Mouse (Mus musculus): ENCODE data around the gene Ptprs.

Gene Ptprs

DNA sequence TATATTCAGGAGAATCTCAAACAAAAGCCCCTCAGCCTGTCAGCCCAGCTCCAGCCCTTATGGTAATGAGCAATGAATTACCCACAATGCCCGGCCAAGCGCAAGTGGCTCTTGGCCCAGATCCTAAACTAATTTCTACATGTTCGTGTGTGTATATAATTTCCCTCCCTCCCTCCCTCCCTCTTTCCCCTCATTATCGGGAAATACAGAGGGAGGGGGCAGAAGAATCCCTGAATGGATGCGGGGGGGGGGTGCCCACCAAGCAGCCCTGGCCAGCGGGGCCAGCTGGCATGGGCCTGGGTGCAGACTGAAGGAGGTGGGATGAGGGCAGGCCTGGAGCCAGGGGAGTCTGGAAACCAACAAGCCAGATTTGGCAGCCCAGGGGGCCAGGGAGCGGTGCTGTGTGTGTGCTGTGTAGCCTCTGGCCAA is 8.8 kb downstream of the Ptprs start:
- DNase-seq (ENCODE audit: low read depth) = peak; percentile 72

GRCm38 (mm10) chr17:56466747-56467146 is 9.5 kb downstream of the Ptprs start:
- DNase-seq (ENCODE audit: low read depth) = no peak

DNA sequence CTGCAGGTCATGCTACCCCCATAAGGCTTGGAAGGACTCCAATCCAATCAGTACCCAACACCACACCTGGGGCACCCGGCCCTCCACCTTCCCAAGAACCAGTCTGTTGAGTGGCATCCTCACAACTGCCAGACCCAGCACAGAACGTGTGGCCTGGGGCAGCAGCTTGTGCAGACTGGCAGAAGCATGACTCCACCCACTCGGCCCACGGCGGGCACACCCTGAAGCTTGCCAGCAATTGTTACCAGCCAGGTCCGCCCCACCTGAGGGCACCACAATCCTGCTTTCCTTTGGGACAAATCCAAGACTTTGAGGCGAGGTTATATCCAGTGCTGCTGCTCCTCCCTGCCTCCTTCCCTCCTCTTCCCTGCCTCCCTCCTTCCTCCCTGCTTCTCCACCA is 11.5 kb downstream of the Ptprs start:
- no peak for DNase-seq (ENCODE audit: low read depth)

- no peak for DNase-seq (ENCODE audit: low read depth)
These were observed 11.9 kb downstream of the Ptprs start for GRCm38 (mm10) chr17:56464345-56464744.

GRCm38 (mm10) chr17:56463500-56463899 is 12.8 kb downstream of the Ptprs start:
- DNase-seq (ENCODE audit: low read depth) = no peak

DNA sequence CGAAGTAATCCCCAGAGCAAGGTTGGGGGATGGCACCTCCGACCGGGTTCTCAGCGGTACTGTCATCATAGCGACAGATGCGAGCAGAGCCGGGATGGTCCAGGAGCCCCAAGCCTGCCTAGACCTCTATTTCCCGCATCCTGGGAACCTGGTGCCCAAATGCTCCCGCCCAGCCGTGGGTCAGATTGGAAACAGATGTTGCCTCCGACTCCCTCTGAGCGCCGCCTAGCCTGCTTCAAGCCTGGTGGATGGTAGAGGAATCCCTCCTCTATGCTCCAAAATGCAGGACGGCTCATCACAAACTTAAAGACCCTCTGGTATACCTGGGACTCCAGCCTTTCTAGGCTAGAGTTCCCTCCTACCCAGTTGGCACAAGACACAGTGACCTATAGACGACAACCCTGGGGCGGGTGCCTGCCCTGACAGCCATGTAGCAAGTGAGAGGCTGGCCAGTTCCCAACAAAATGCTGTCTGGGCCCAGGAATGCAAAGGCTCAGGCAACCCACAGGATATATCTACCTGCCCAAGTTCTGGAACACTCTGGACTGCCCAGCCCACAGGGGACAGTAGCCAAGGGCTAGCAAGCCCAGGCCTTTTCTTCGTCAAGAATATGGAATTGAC is 13.3 kb downstream of the Ptprs start:
- DNase-seq (ENCODE audit: low read depth) = peak; percentile 82

DNA sequence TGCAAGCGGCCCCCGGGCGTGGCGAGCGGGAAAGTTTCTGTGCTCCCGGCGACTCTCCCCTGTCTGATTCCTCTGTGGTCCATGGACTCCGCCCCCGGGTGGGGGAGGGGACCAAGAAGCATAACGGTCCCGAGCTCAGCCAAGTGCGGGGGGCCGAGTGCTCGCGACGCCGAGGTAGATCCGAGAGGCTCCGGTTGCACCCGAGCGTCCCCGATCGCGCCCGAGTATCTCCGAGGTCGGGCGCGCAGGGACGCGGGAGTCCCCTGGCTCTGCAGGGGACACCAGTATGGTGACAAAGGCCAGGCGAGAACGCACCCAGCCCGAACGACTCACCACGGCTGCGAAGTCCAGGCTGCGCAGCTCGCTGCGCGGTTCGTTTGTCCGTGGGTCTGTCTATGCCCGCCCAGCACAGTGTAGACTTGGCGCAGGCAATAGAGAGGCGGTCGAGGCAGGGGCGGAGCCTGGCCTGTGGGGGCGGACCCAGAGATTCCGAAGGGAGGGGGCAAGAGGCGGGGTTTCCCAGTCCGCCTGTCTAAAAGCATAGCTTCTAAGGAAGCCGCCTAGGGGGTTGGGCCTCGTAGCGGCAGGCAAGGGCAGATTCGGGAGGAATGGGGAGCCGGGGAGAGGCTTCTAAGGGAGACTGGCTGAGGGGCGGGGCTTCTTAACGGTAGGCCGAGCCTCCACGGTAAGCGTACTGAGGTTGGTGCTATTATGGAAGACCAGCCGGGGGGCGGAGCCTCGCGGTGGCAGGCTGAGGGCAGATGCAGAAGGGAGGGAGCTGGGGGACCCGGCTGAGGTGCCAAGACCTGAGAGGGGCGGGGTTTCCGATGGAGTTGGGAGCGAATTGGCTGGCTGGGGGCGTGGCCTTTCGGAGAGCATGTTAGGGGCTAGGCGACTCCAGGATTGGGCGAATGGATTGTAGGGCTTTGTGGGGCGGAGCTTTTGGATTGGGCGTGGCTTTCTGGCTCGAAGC is 14.2 kb downstream of the Ptprs start:
- peak; percentile 99 for DNase-seq (ENCODE audit: low read depth)

DNA sequence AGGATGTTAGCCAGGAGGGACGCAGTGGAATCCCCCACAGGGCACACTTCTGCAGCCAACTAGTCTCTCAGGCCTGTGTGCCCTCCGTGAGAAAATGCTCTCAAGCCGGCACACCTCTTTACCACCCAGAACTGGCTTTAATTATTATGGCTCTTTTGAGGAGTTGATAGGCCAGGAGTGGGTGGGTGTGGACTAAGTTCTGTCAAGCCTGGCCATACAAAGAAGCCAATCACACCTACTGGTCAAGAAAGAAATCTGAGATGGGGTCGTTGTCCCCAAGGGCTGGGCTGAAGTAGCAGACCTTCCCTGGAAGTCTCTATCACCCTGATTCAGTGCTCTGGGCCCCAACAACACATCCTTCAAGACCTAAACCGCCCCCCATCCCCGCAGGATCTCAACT is 15.4 kb downstream of the Ptprs start:
- DNase-seq (ENCODE audit: low read depth) = no peak

DNA sequence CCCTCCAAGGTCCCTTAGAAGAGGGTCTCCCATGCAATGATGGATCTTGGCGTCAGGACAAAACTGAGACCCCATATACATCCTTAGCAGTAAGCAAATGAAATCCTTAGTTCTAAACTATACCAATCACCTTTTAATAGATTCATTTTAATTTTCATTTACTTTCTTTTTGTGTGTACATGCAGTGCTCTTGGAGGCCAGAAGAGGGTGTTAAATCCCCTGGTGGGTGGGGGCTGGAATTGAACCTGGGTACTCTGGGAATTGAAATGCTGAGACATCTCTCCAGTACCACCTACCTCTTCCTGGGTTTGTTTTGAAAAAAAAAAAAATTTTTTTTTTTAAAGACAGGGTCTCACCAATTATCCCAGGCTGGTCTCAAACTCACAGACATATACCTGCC is 18.8 kb downstream of the Ptprs start:
- no peak for DNase-seq (ENCODE audit: low read depth)

DNA sequence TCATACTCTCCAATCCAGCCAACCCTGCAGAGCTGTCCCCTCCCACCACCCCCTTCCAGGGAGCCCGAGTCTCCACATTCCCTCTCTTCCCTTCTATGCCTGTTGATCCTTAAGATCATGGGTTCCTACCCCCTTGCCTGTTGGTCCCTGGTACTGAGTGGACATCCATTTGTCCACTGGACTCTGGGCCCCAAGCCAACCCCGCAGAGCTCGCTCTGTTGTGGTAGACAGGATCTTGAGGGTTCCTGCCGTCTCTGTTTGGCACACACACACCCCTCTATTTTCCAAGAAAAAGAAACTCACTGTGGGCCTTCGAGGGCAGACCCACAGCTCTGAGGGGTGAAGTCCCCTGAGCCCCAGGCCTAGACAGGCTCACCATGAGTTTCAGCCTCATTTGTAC is 19.9 kb downstream of the Ptprs start:
- DNase-seq (ENCODE audit: low read depth) = no peak

DNA sequence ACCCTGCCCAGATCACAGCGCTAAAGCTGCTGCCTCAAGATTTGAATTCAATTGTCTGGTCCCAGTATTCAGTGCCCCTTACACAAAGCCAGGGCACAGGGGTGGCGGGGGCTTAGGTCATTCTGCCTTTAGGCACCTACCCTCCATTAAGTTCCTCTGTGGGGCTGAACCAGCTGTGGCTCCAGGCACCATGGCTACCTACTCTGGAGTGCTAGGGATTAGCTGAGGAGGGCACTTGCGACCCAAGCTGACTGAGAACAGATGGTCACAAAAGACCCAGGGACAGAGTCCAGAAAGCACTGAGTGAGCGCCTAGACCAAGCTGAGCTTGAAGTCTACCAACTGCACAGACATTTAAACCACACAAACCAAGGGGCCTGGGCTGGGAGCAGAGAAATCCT is 22.6 kb downstream of the Ptprs start:
- no peak for DNase-seq (ENCODE audit: low read depth)

DNA sequence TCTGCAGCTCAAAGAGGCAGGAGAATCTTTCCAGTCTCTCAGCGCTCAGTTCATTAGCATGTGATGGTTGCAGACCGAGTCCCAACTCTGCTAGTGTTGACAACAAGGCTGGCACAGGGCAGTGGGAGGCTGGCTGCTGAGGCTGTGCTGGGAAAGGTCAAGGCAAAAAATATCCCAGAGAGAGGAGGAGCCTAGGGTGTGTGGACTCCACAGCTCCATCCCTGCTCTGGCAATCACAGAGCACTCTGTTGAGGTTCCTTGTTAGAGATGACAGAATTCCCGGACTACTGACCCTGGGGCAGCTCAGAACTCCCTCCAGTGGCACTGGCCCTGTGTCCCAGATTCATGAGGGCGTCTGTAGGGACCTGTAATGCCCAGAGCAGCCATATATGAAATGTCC is 23.0 kb downstream of the Ptprs start:
- DNase-seq (ENCODE audit: low read depth) = no peak

GRCm38 (mm10) chr17:56447716-56448115 is 28.6 kb downstream of the Ptprs start:
- no peak for DNase-seq (ENCODE audit: low read depth)

- DNase-seq (ENCODE audit: low read depth) = no peak
These were observed 30.9 kb downstream of the Ptprs start for GRCm38 (mm10) chr17:56445397-56445796.

GRCm38 (mm10) chr17:56444771-56445170 is 31.5 kb downstream of the Ptprs start:
- no peak for DNase-seq (ENCODE audit: low read depth)

GRCm38 (mm10) chr17:56443341-56443795 is 32.9 kb downstream of the Ptprs start:
- no peak for DNase-seq (ENCODE audit: low read depth)

DNA sequence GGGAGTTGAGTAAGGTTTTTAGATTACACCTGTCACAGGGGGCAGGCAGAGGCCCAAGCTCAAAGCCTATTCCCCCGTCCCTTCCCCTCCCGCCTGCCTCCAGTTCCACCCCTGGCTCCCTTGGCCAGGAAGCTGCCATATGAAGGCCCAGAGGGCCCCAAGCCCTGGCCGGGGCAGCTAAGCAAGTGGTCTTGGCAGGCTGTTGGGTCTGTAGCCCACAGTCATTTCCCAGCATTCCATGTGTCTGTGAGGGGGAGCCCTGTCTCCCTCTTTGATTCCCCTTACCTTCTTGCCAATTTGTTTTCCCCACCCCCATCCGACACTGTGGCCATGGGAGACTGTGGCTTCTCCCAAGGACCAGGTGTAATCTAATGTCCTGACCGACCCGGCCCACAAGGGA is 34.0 kb downstream of the Ptprs start:
- no peak for DNase-seq (ENCODE audit: low read depth)

DNA sequence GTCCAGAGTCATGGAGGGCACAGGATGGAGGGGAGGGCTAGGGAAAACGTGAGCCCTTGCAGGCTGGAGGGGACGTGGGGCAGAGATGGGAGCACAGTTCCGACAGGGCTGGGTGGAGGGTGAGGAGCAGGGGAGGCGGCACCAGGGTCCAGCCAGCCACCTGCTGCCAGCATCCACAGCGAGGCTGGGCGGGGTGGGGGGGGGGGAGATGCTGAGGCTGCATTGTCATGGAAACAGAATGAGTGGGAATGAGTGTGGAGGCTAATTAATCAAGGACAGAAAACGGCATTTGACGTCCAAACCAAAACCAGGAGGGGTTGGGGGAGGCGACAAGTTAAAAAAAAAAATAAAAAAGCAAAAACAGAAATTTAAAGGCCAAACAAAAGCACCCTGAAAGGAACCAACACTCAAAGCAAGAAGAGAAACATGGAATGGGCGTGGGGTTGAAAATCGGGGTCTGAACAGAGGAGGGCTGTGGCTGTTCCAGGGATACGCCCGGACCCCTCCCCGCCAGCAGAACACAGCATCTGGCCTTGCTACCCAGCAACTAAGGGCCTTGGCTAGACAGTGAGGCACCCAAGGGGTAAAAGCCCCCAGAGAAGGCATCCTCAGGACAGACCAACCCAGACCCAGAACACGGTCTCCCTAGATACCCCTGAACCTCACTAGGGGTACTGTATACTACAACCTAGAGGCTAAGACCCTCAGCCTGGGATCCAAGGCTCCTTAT is 36.4 kb downstream of the Ptprs start:
- no peak for DNase-seq (ENCODE audit: low read depth)

DNA sequence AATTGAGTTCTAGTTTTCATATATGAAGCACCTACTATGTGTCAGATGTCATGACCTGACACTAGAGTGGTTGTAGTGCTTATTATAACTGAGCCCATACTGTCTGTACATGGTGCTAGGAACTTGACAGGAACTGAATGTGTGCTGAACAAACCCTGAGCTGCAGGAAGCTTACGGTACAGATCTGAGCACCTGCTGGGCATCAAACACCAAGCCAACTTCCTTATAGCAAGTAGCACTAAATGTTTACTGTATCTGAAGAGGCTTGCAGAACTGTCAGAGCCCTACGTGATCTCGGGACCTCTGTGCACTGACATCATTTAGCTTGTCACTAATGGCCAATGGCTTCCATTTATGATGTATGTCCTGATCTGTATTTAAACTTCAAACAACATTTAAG is 44.7 kb downstream of the Ptprs start:
- no peak for DNase-seq (ENCODE audit: low read depth)

DNA sequence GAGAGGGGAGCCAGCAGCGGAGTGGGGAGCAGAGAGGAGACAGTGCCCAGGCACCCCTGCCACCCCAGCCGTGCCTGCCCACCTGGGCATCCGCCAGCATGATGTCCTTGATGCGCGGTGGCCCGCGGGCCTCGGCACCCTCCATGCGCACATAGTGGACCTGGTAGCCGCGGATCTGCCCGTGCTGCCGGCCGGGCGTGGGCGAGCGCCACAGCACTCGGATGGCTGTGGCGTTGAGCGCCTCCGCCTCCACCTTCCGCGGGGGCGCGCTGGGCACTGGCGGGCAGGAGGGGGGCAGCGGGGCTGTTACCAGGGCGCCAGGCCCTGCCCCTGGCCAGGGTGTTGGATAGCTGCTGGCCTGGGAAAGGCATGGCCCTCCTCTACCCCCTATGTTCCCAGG is 48.4 kb downstream of the Ptprs start:
- no peak for DNase-seq (ENCODE audit: low read depth)

GRCm38 (mm10) chr17:56425941-56426340 is 50.3 kb downstream of the Ptprs start:
- no peak for DNase-seq (ENCODE audit: low read depth)

- no peak for DNase-seq (ENCODE audit: low read depth)
These were observed 50.7 kb downstream of the Ptprs start for GRCm38 (mm10) chr17:56425584-56425914.
